Mouse (Mus musculus) left cerebral cortex, adult 8-10 months (tissue): ENCODE measurements around the gene Mtfr1l. TPM values are rescaled to one million over a fixed set of nuclear protein-coding genes. Genes with fewer than 3 reads are reported as not detected.
A peak's percentile ranks its signal among the peaks of the same experiment; 100 is the strongest.

Experiments
- DNase-seq, 2 experiments: peaks; one replicate each; pipeline ENCODE4 v3.0.0; 2022; ENCODE audit warnings: low spot score in 2 of 2
- microRNA-seq, 2 experiments: library from miRNA; unstranded; fragments of <30 nt; microRNA quantifications; one replicate each; pipeline ENCODE4 v1.2.0; 2022
- total RNA-seq, 4 experiments: library from RNA; stranded (reverse); gene quantifications; 2 replicates each; pipeline ENCODE4 v1.2.4; 2022

Gene Mtfr1l
- total RNA-seq, 4 experiments from 2014 or later = 70.0 to 79.5 (median 71.9) TPM

DNA sequence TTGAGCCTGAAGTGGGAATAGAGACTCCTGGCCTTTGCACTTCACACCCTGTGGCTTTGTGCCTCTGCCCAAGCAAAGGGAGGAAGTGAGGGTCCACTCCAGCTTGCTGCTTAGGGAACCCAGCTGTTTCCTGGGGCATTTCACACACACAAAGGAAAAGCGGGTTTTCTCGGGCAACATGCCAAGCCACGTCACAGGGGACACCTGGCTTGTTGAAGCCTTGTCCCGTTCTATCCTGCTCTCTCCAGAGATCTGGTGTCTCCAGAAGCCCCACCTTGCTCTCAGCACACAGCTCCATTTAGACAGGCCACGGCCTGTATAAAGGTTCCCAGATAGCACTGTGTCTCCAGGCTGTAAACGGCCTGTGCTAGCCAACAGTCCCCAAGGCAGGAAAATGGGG is 43.5 kb downstream of the Mtfr1l start:
- no peak for DNase-seq

DNA sequence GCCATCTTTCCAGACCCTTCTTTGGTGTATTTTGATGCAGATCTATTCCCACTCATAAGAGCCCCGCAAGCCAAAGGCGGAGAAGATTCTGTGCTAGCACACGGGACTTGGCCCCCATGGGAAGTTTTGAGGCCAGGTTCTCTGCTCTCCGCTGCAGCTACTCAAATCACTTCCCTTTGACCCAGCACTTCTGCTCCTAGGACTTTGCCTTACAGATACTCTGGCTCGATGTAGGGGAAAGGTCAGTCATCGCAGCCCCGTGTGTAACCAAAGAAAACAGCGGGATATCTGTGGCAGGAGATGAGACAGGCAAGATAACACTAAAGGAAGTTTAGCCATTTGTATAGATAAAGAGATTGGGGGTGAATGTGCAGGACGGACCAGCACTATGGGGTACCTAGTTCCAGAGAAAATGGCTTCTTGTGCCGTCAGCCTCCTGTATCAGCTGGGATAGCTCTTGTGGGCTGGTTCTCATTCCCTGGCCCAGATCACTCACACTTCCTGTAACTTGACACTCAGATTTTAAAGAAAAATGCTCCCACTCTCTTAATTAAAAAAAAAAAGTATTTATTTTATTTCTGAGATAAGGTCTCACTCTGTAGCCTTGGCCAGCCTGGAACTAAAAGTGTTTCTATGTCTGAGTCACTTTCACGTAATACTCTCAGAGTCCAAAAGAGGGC is 45.1 kb downstream of the Mtfr1l start:
- DNase-seq = no peak

DNA sequence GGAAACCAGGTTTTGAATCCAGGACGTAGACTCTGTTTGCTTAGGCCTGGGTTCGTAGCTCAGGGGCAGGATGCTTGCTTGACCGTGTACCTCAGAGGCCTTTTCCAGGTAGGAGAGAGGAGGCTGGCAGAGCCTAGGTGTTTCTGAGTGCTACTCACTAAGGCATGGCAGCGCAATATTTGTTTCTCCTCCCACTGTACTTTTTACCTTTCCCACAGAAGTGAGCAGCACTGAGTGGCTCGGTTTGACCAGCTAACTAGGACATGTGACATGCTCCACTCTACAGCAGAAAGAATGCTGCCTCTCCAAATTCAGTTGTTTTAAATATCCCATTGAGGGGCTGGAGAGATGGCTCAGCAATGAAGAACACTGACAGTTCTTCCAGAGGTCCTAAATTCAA is 47.0 kb downstream of the Mtfr1l start:
- DNase-seq = no peak

DNA sequence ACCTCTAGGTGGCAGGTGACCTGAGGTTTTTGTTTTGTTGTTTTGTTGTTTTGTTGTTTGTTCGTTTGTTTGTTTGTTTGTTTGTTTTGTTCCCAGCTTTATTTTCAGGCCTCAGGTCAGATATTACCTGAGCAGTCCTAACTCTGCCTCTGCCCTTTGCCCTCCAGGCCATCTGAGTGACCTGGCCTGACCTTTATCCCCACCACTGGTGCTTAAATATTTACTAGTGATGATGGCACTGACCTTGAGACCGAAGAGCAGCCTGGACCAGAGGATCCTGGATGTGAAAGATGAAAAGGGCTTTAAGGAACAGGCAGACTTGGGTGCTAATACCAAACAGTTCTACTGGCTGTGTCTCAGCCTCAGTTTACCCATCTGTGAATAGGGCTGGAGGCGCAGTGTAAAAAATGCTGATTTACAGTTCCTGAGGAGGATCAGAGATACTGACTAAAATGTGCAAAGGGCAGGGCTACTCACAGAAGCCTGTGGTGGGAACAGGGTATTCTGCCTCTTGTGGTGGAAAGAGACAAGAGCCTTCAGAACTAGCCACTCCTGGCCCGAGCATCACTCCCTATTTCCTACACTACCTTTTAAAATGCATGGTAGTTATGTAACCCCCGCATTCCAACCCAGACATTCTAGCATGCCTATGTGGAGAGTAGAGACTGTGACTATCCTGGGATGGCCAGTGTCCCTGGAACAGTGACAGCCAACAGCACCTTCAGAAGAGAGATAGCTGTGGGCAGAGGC is 49.9 kb downstream of the Mtfr1l start:
- DNase-seq = no peak

DNA sequence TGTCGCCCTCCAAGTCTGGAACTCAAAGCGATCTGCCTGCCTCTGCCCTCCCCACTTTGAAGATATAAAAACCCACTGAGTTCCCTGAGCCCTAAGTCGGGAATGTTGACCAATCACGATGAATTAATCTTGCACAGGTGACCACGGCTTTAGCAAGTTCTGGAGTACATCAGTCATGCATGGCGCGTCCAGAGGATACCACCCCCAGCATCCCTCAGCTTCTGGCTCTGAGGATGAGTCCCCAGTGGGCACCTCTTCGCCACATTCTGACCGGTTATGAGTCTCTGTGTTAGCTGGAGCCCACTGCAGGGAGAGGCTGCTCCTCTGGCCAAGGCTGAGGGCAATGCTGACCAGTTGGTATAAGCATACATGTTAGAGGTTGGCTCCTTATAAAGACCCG is 51.0 kb downstream of the Mtfr1l start:
- no peak for DNase-seq

DNA sequence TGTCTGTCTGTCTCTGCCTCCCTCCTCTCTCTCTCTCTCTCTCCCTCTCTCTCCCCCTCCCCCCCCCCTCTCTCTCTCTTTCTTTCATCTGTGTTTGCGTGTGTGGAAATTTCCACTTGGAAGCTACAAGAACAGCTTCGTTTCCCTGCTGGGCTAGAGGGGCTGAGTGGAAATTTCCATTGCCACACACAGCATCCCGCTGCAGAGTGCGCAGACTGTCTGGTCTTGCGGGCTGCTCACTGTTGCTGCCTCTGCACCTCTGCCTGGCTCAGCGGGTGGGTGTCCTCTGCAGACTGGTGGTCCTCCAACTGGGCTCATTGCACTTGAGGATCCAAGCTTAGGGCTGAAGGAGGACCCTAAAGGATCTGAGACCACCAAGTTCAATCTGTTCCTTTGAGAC is 51.5 kb downstream of the Mtfr1l start:
- peak in 1 of 2 experiments; percentile 82 for DNase-seq

DNA sequence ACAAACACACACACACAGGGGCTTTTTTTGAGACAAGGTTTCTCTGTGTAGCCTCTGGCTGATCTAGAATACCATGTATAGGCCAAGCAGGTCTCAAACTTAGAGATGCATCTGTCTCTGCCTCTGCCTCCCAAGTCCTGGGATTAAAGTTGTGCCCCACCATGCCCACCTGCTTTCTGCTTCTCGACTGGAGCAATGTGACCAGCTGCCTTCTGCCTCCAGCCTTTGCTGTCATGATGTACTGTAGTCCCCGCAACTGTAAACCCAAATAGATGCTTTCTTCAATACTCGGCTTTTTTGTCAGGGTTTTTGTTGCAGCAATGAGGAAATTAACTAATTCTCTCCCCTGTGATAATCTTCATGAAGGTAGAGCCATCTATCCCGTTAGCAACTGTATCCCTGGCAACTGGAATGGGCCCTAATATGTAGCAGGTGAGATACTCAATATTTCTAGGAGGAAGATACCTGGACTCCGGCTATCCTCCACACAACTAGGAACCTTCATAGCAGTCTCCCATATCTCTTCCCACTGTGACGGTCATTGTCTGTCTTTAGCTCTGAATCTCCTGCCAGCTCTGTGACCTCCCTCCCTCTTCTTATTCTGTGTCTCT is 52.0 kb downstream of the Mtfr1l start:
- DNase-seq = no peak

DNA sequence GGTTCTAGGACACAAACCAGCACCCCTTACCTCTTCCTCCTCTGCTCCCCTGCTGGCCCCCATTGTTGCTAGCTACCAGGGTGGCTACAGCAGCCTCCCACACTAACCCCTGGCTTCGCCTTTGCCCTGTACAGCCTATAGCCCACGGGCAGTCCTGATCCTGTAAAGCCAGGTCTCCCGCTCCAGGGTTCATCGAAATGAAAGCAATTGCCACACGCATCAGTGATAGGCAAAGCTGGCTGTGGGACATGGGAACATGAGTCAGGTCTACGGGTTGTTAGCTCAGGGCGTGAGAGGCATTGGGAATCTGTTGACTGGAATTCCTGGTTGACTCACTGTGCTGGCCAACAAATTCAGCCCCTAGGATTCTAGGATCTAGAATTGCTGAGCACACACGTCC is 52.7 kb downstream of the Mtfr1l start:
- DNase-seq = no peak

DNA sequence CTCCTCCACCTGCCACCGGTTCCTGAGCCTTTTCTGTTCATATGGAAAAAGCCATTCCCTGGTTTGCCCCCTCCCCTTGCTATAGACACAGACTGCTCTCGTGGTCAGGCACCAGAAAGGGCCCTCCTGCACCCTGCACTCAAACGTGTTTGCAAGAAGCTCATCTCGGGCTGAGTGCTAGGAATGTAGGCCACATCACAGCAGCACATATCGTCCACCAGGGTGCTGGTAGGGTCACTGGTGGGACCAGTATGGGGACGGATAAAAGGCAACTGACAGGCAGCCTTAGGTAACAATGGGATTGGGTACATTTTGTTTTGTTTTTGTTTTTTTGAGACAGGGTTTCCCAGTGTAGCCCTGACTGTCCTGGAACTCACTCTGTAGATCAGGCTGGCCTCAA is 53.9 kb downstream of the Mtfr1l start:
- DNase-seq = no peak

DNA sequence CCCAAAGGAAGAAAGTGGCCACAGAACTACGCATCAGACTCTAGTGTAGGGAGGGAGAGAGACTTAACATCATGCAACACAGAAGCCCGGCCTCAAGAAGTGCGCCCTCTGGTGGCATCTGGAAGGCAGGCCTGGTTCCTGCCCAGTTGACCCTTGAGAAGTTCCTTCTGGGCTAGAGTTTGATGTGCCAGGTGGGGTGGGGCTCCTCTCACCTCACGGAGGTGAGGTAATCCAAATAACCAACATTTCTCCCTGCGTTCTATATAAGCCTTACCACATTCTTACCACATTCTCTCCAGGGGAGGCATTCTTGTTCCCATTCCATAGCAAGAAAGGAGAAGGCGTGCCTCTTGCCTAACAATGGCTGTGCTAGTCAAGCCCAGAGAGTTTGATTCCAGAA is 54.3 kb downstream of the Mtfr1l start:
- DNase-seq = no peak

DNA sequence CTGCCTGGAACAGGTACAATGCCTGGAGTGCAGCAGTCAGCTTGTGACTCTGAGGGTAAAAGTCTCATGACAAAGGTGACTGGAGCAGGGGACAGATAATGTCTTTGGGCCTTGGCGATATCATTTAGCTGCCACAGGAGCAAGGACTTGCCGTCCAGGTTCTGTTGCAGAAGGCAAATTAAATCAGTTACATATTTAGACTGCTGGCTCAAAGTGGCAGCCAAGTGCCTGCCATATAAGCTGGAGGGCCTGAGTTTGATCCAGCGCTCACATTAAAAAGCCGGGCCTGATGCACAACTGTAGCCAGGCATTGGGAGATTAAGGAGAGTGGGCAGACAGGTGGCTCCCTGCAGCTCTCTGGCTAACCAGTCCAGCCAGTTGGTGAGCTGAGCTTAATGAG is 55.3 kb downstream of the Mtfr1l start:
- no peak for DNase-seq

DNA sequence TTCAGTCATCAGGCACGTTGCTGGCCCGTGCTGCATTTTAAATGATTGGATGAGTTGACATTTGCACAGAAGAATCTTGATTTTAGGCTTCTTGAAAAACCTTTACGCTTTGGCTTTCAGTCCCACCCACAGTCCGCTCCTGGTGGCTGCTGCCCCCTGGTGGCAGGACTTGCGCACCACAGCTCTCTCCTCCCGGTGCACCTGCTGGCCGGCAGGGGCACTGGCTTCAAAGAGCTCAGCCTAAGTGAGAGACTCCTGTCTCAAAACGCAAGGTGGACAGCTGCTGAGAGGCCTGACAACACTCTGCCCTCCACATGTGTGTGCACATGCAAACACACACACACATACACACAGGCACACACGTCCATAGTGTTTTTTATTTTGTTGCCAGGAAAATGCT is 57.2 kb downstream of the Mtfr1l start:
- DNase-seq = peak; percentile 75 to 95

DNA sequence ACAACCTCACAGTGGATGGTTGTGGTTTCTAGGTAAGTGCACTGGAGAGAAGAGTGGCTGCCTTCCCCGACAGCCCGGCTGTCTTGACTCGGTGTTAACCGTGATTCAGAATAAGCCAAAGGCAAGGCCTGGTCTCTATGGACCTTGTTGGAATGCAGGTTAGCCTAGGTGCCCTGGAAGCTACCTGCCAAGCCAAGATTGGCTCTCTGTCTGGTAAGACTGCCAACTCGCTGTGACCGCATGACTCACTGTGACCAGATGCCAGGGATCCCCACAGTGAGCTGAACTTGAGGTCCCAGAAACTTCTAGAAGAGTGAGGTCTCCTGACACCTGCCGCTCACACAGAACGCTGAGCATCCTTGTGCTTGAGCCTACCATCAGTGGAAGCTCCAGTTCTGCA is 58.3 kb downstream of the Mtfr1l start:
- DNase-seq = no peak

Small RNA genes lying within 50 kb of the gene (microRNA-seq; reads per million reads assigned to microRNA genes)
- gene Mir6403 = 0 reads per million in 2 experiments

Other genes starting within 250 kb of the Mtfr1l start
- gene Pdik1l, start 247.5 kb downstream of the Mtfr1l start, total RNA-seq = 10 to 100 TPM; 15.8 to 22.4 (median 19.3) TPM
- gene Trim63, start 220.3 kb downstream of the Mtfr1l start, total RNA-seq = under 1 TPM; 0.28 to 0.70 (median 0.53) TPM
- gene Slc30a2, start 192.2 kb downstream of the Mtfr1l start, total RNA-seq = under 1 TPM in 2 of 4 experiments, not detected in 2; 0.16 to 0.23 TPM
- gene Extl1, start 151.5 kb downstream of the Mtfr1l start, total RNA-seq = 10 to 100 TPM; 42.7 to 51.5 (median 47.1) TPM
- 1 to 10 TPM; 5.8 to 8.7 (median 6.8) TPM for gene Pafah2, start 139.1 kb downstream of the Mtfr1l start, total RNA-seq
- 1,000 to 10,000 TPM in 1 of 4 experiments, 100 to 1,000 TPM in 3; 935 to 1,017 (median 942) TPM for gene Stmn1, start 67.1 kb downstream of the Mtfr1l start, total RNA-seq
- gene Paqr7, start 38.7 kb downstream of the Mtfr1l start, total RNA-seq = 10 to 100 TPM; 58.1 to 64.3 (median 61.1) TPM
- gene Aunip, start 24.4 kb downstream of the Mtfr1l start, total RNA-seq = under 1 TPM; 0.25 to 0.60 (median 0.34) TPM
- 10 to 100 TPM; 20.2 to 21.5 (median 20.9) TPM for gene Selenon, start 16.8 kb upstream of the Mtfr1l start, total RNA-seq
- 10 to 100 TPM; 34.6 to 40.0 (median 38.4) TPM for gene Man1c1, start 168.9 kb upstream of the Mtfr1l start, total RNA-seq
- gene Ldlrap1, start 232.6 kb upstream of the Mtfr1l start, total RNA-seq = 1 to 10 TPM; 2.8 to 4.8 (median 4.4) TPM